Mouse (Mus musculus): Measurements from ENCODE around the gene Ripk3. TPM values are rescaled to one million over a fixed set of nuclear protein-coding genes. Genes with fewer than 3 reads are reported as not detected.

The Ripk3 gene
- polyA plus RNA-seq (2016; fragmentation: Nextera tagmentation; extraction: Ambion mirVana), result 7.9 and 8.7 TPM in 2 replicates

GRCm38 (mm10) chr14:55788256-55789050 is at the start of gene Ripk3:
Gene Ripk3 (minus strand): TSS chr14:55788865.
- no peak for ATAC-seq (ENCODE audit: low FRiP score, low read depth)
- H3K27ac ChIP-seq, result no peak within 1 kb of the TSS
- peaks cover 70% of the 10 kb centered on the region for H3K27me3 ChIP-seq (replicated peaks)

GRCm38 (mm10) chr14:55838312-55838711 is 49.6 kb upstream of the Ripk3 start:
- H3K27ac ChIP-seq, result no peak overlapping the region
- no peaks in the 10 kb centered on the region for H3K4me1 ChIP-seq
- H3K27me3 ChIP-seq (replicated peaks), result no peaks in the 10 kb centered on the region
- WGBS, result 90% methylated on average over 5 of the region's 5 CpGs
- H3K4me3 ChIP-seq, result no peak overlapping the region
- no peak overlapping the region for H3K9ac ChIP-seq
- H3K4me2 ChIP-seq (replicated peaks), result no peak overlapping the region
- ATAC-seq (ENCODE audit: low FRiP score, low read depth), result no peak
- H3K9me3 ChIP-seq, result no peaks in the 10 kb centered on the region
- no peaks in the 10 kb centered on the region for H3K36me3 ChIP-seq

More at GRCm38 (mm10) chr14:55788256-55789050, at the start of gene Ripk3:
- Histone ChIP-seq H3K36me3 (no peaks in the 10 kb centered on the region), H3K4me3 (peak within 1 kb of the TSS; percentile 27), H3K4me2 (replicated peaks) (peak within 1 kb of the TSS; percentile 55), H3K9ac (no peak within 1 kb of the TSS), H3K4me1 (peaks cover 12% of the 10 kb centered on the region), H3K9me3 (no peaks in the 10 kb centered on the region)
- WGBS, result 6% methylated on average over 40 of the region's 40 CpGs

- no peaks in the 10 kb centered on the region for H3K9me3 ChIP-seq
- no peak overlapping the region for H3K27ac ChIP-seq
- H3K4me1 ChIP-seq, result no peaks in the 10 kb centered on the region
- H3K4me3 ChIP-seq, result no peak overlapping the region
- H3K27me3 ChIP-seq (replicated peaks), result no peaks in the 10 kb centered on the region
- 76% methylated on average over 5 of the region's 5 CpGs for WGBS
- H3K36me3 ChIP-seq, result no peaks in the 10 kb centered on the region
- H3K9ac ChIP-seq, result no peak overlapping the region
- no peak overlapping the region for H3K4me2 ChIP-seq (replicated peaks)
- no peak for ATAC-seq (ENCODE audit: low FRiP score, low read depth)
These were observed 46.3 kb upstream of the Ripk3 start for GRCm38 (mm10) chr14:55834808-55835533.

- Histone ChIP-seq H3K4me2 (replicated peaks) (no peak overlapping the region), H3K4me1 (no peaks in the 10 kb centered on the region), H3K27me3 (replicated peaks) (0 out of 2 replicates have a peak, but pooled peaks cover 3% of the 10 kb centered on the region), H3K9ac (no peak overlapping the region), H3K9me3 (no peaks in the 10 kb centered on the region), H3K27ac (no peak overlapping the region), H3K4me3 (no peak overlapping the region), H3K36me3 (no peaks in the 10 kb centered on the region)
- WGBS, result 85% methylated on average over 4 of the region's 4 CpGs
- ATAC-seq (ENCODE audit: low FRiP score, low read depth), result no peak
These were observed 44.5 kb upstream of the Ripk3 start for GRCm38 (mm10) chr14:55833126-55833525.

- Histone ChIP-seq H3K27ac (no peak overlapping the region), H3K9me3 (no peaks in the 10 kb centered on the region), H3K4me1 (peaks cover 11% of the 10 kb centered on the region), H3K9ac (no peak overlapping the region), H3K36me3 (no peaks in the 10 kb centered on the region), H3K27me3 (replicated peaks) (peaks cover 21% of the 10 kb centered on the region), H3K4me3 (no peak overlapping the region), H3K4me2 (replicated peaks) (no peak overlapping the region)
- ATAC-seq (ENCODE audit: low FRiP score, low read depth), result no peak
- WGBS, result 84% methylated on average over 4 of the region's 4 CpGs
These were observed 41.7 kb upstream of the Ripk3 start for GRCm38 (mm10) chr14:55830331-55830730.

- no peak for ATAC-seq (ENCODE audit: low FRiP score, low read depth)
- peaks cover 16% of the 10 kb centered on the region for H3K4me1 ChIP-seq
- H3K4me3 ChIP-seq, result no peak overlapping the region
- H3K9ac ChIP-seq, result no peak overlapping the region
- peaks cover 24% of the 10 kb centered on the region for H3K27me3 ChIP-seq (replicated peaks)
- no peaks in the 10 kb centered on the region for H3K36me3 ChIP-seq
- no peak overlapping the region for H3K4me2 ChIP-seq (replicated peaks)
- no peaks in the 10 kb centered on the region for H3K9me3 ChIP-seq
- 94% methylated on average over 16 of the region's 16 CpGs for WGBS
- no peak overlapping the region for H3K27ac ChIP-seq
These were observed 41.2 kb upstream of the Ripk3 start for GRCm38 (mm10) chr14:55829854-55830253.

- no peak overlapping the region for H3K4me3 ChIP-seq
- 43% methylated on average over 3 of the region's 3 CpGs for WGBS
- no peak for ATAC-seq (ENCODE audit: low FRiP score, low read depth)
- no peak overlapping the region for H3K9ac ChIP-seq
- peaks cover 27% of the 10 kb centered on the region for H3K4me1 ChIP-seq
- peaks cover 24% of the 10 kb centered on the region for H3K27me3 ChIP-seq (replicated peaks)
- no peaks in the 10 kb centered on the region for H3K36me3 ChIP-seq
- H3K27ac ChIP-seq, result no peak overlapping the region
- H3K4me2 ChIP-seq (replicated peaks), result 0 out of 2 replicates have a peak overlapping the region, but pooled peaks have one; percentile 12
- no peaks in the 10 kb centered on the region for H3K9me3 ChIP-seq
These were observed 40.1 kb upstream of the Ripk3 start for GRCm38 (mm10) chr14:55828716-55829263.

GRCm38 (mm10) chr14:55826551-55827340 is 38.1 kb upstream of the Ripk3 start:
- H3K9me3 ChIP-seq, result no peaks in the 10 kb centered on the region
- 9% methylated on average over 41 of the region's 41 CpGs for WGBS
- peak overlapping the region; percentile 85 for H3K4me2 ChIP-seq (replicated peaks)
- peak overlapping the region; percentile 58; the same call in 1 of the 2 replicates for H3K9ac ChIP-seq
- H3K27ac ChIP-seq, result no peak overlapping the region
- peaks cover 27% of the 10 kb centered on the region for H3K4me1 ChIP-seq
- peak overlapping the region; percentile 49 for H3K4me3 ChIP-seq
- peaks cover 24% of the 10 kb centered on the region for H3K27me3 ChIP-seq (replicated peaks)
- ATAC-seq (ENCODE audit: low FRiP score, low read depth), result no peak
- no peaks in the 10 kb centered on the region for H3K36me3 ChIP-seq

GRCm38 (mm10) chr14:55826142-55826541 is 37.5 kb upstream of the Ripk3 start:
- Histone ChIP-seq H3K4me1 (peaks cover 27% of the 10 kb centered on the region), H3K9ac (peak overlapping the region; percentile 58; the same call in 1 of the 2 replicates), H3K9me3 (no peaks in the 10 kb centered on the region), H3K27me3 (replicated peaks) (peaks cover 24% of the 10 kb centered on the region), H3K4me2 (replicated peaks) (peak overlapping the region; percentile 85), H3K36me3 (no peaks in the 10 kb centered on the region), H3K4me3 (peak overlapping the region; percentile 49), H3K27ac (no peak overlapping the region)
- 1% methylated on average over 15 of the region's 15 CpGs for WGBS
- no peak for ATAC-seq (ENCODE audit: low FRiP score, low read depth)

- H3K9ac ChIP-seq, result peak overlapping the region; percentile 58
- 0 out of 2 replicates have a peak overlapping the region, but pooled peaks have one; percentile 20 for H3K27ac ChIP-seq
- H3K27me3 ChIP-seq (replicated peaks), result peaks cover 24% of the 10 kb centered on the region
- peaks cover 27% of the 10 kb centered on the region for H3K4me1 ChIP-seq
- H3K9me3 ChIP-seq, result no peaks in the 10 kb centered on the region
- peak; percentile 30 for ATAC-seq (ENCODE audit: low FRiP score, low read depth)
- peak overlapping the region; percentile 85 for H3K4me2 ChIP-seq (replicated peaks)
- H3K36me3 ChIP-seq, result no peaks in the 10 kb centered on the region
- WGBS, result under 1% methylated on average over 20 of the region's 37 CpGs
- H3K4me3 ChIP-seq, result peak overlapping the region; percentile 49
These were observed 36.8 kb upstream of the Ripk3 start for GRCm38 (mm10) chr14:55825216-55826051.

Measured in neural tube, embryonic 12.5 days (tissue).